Mouse (Mus musculus) myocyte (in vitro differentiated cells): ENCODE measurements at regions not wholly inside any gene's neighbourhood (a gene's known extent, or its start where the extent isn't known, plus 50 kb on each side); places are given as distances from the start of the nearest gene placed in this dataset.

Experiments
- CEBPB ChIP-seq: IDR thresholded peaks from 2 replicates; pipeline ENCODE4 v1.6.1; 2011; ENCODE audit warnings: mild to moderate bottlenecking, moderate library complexity; ENCODE audit not compliant: poor library complexity, insufficient read depth, severe bottlenecking
- E2F4 ChIP-seq: IDR thresholded peaks from one replicate; pipeline ENCODE4 v1.6.1; 2011; ENCODE audit warnings: mild to moderate bottlenecking, control low read depth, moderate library complexity; ENCODE audit not compliant: insufficient read depth
- MAX ChIP-seq: IDR thresholded peaks from one replicate; pipeline ENCODE4 v1.6.1; 2011; ENCODE audit warnings: low read depth, mild to moderate bottlenecking, control low read depth
- MYOD1 ChIP-seq, 3 experiments: IDR thresholded peaks; one replicate each; pipeline ENCODE4 v1.6.1; 2011; ENCODE audit warnings: control low read depth in 2 of 3, low read depth in 2 of 3, mild to moderate bottlenecking in 2 of 3, moderate library complexity in 1 of 3; ENCODE audit not compliant: insufficient read length in 2 of 3, control insufficient read depth in 1 of 3
- MYOG ChIP-seq, 3 experiments: IDR thresholded peaks; one replicate each; pipeline ENCODE4 v1.6.1; 2011; ENCODE audit warnings: control low read depth in 2 of 3, low read depth in 2 of 3, mild to moderate bottlenecking in 2 of 3; ENCODE audit not compliant: insufficient read length in 2 of 3, control insufficient read depth in 1 of 3, insufficient read depth in 1 of 3
- POLR2A ChIP-seq: IDR thresholded peaks from one replicate; pipeline ENCODE4 v1.6.1; 2011; ENCODE audit warnings: low read depth, mild to moderate bottlenecking, control low read depth, moderate library complexity; ENCODE audit not compliant: insufficient read length
- POLR2AphosphoS2 ChIP-seq: IDR thresholded peaks from one replicate; pipeline ENCODE4 v1.6.1; 2011; ENCODE audit warnings: low read depth, control low read depth; ENCODE audit not compliant: insufficient read length
- SRF ChIP-seq: IDR thresholded peaks from one replicate; pipeline ENCODE4 v1.6.1; 2011; ENCODE audit warnings: low read depth; ENCODE audit not compliant: control insufficient read depth, insufficient read length
- TCF12 ChIP-seq: IDR thresholded peaks from one replicate; pipeline ENCODE4 v1.6.1; 2011; ENCODE audit warnings: mild to moderate bottlenecking, control low read depth; ENCODE audit not compliant: poor library complexity, insufficient read depth, severe bottlenecking
- USF1 ChIP-seq: IDR thresholded peaks from one replicate; pipeline ENCODE4 v1.6.1; 2011; ENCODE audit warnings: low read depth, mild to moderate bottlenecking, control low read depth, moderate library complexity

DNA sequence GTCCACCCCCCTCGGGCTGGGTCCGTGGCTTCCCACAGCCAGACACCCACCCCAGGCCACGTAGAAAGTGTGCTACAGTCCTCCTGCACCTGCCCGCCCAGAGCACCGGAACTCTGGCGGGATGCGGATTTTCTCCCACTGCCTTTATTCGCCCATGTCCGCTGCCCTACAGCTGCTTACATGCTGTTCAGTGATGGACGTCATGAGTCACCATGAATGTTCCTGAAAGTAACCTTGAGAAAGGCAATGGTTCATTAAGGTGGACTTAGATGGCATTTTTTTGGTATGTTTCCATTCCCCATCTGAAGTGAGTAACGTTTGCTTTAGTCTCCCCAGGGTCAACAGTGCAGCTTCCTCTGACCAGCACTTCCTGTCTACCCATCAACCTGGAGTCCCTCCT, 497.8 kb downstream of the Dcdc2c start:
- TF ChIP-seq POLR2A (no peak), E2F4 (no peak), SRF (no peak), CEBPB (no peak), MAX (no peak), MYOG (IDR thresholded peaks at IDR 0.05; ENCODE audit: control insufficient read depth in 1 of 3, insufficient read depth in 1 of 3, insufficient read length in 2 of 3, low read depth in 2 of 3) (no peak), TCF12 (no peak), USF1 (no peak), POLR2AphosphoS2 (no peak), MYOD1 (IDR thresholded peaks at IDR 0.05; ENCODE audit: control insufficient read depth in 1 of 3, insufficient read length in 2 of 3, low read depth in 2 of 3) (no peak)
